Mouse (Mus musculus) embryonic facial prominence, embryonic 13.5 days (tissue): ENCODE data around the gene Gabpb2. TPM values are rescaled to one million over a fixed set of nuclear protein-coding genes. Genes with fewer than 3 reads are reported as not detected.

Experiments used
- microRNA-seq: library from miRNA; unstranded; fragments of <30 nt; microRNA quantifications from one replicate; pipeline ENCODE4, GENCODE M21; 2016
- polyA plus RNA-seq: library from polyadenylated mRNA; unstranded; fragments of >200 nt; fragmentation: Nextera tagmentation; extraction: Ambion mirVana; gene quantifications from 2 replicates; pipeline ENCODE4 v1.2.1, GENCODE M21; 2015

Gene Gabpb2
- polyA plus RNA-seq, 1 experiment from 2014 or later: 13.9 TPM

Small RNA genes within 50 kb of the gene (microRNA-seq; reads per million reads assigned to microRNA genes)
- gene Mir8099-1: not detected

Other genes with a start within 250 kb of the Gabpb2 start
- gene Pi4kb, start 243.2 kb downstream of the Gabpb2 start, polyA plus RNA-seq: 23.4 and 26.5 TPM in 2 replicates
- 22.2 and 25.1 TPM in 2 replicates for gene Zfp687, start 202.5 kb downstream of the Gabpb2 start, polyA plus RNA-seq
- gene Psmd4, start 175.3 kb downstream of the Gabpb2 start, polyA plus RNA-seq: 286 and 293 TPM in 2 replicates
- gene Pip5k1a, start 111.0 kb downstream of the Gabpb2 start, polyA plus RNA-seq: 23.8 and 26.3 TPM in 2 replicates
- gene Vps72, start 106.9 kb downstream of the Gabpb2 start, polyA plus RNA-seq: 185 and 213 TPM in 2 replicates
- gene Tmod4, start 93.4 kb downstream of the Gabpb2 start, polyA plus RNA-seq: 0.65 and 0.69 TPM in 2 replicates
- 75.2 and 81.8 TPM in 2 replicates for gene Scnm1, start 83.9 kb downstream of the Gabpb2 start, polyA plus RNA-seq
- gene Lysmd1, start 83.8 kb downstream of the Gabpb2 start, polyA plus RNA-seq: 17.0 and 19.3 TPM in 2 replicates
- gene Tnfaip8l2, start 75.6 kb downstream of the Gabpb2 start, polyA plus RNA-seq: 2.7 and 4.7 TPM in 2 replicates
- gene Sema6c, start 57.5 kb downstream of the Gabpb2 start, polyA plus RNA-seq: 9.4 and 10.1 TPM in 2 replicates
- 89.6 and 91.2 TPM in 2 replicates for gene Cdc42se1, start 10.8 kb upstream of the Gabpb2 start, polyA plus RNA-seq
- 18.8 and 20.3 TPM in 2 replicates for gene Mllt11, start 14.3 kb upstream of the Gabpb2 start, polyA plus RNA-seq
- 0.46 and 0.61 TPM in 2 replicates for gene Gm128, start 23.7 kb upstream of the Gabpb2 start, polyA plus RNA-seq
- 4.9 and 6.2 TPM in 2 replicates for gene Bnipl, start 33.3 kb upstream of the Gabpb2 start, polyA plus RNA-seq
- gene Mindy1, start 63.4 kb upstream of the Gabpb2 start, polyA plus RNA-seq: 41.4 and 42.9 TPM in 2 replicates
- 21.6 and 23.5 TPM in 2 replicates for gene Prune1, start 64.2 kb upstream of the Gabpb2 start, polyA plus RNA-seq
- gene Anxa9, start 89.3 kb upstream of the Gabpb2 start, polyA plus RNA-seq: 1.7 and 2.4 TPM in 2 replicates
- 168 and 170 TPM in 2 replicates for gene Cers2, start 96.9 kb upstream of the Gabpb2 start, polyA plus RNA-seq
- gene Setdb1, start 139.3 kb upstream of the Gabpb2 start, polyA plus RNA-seq: 49.8 and 51.5 TPM in 2 replicates
- 0.39 TPM in 1 of 2 replicates, not detected in the other for gene 4930558C23Rik, start 184.9 kb upstream of the Gabpb2 start, polyA plus RNA-seq
- gene Arnt, start 216.5 kb upstream of the Gabpb2 start, polyA plus RNA-seq: 53.2 and 60.8 TPM in 2 replicates